Comparison of ENCODE assay signal across 11 mouse cellular contexts in genomic region chr11:43575061-43575375, GRCm38 (mm10). TPM values are rescaled to one million over a fixed set of nuclear protein-coding genes. Genes with fewer than 3 reads are reported as not detected.
DNase-seq lines count a peak whose midpoint lies in the region; ATAC-seq and TF ChIP-seq lines count a peak whose summit lies in the region.
"Had no signal": no experiment of that assay in that cellular context is flagged by ENCODE, and none has a peak within 500 bp of the region (broad histone marks: within the 10 kb centered on the region; RNA-seq: fewer than 3 reads in every experiment).

No protein-coding gene starts in this region.

- no peak for TF ChIP-seq POLR2A in kidney, adult 2 months (IDR thresholded peaks at IDR 0.05; ENCODE audit: low read depth, low read length)

- no peak for TF ChIP-seq CTCF in kidney, adult 2 months (conservative IDR thresholded peaks at IDR 0.05; ENCODE audit: insufficient read depth, insufficient read length, low read depth, low read length)

- H3K4me2 ChIP-seq in kidney, embryonic 16.5 days (replicated peaks; ENCODE audit: low read depth, low read length), result no peak overlapping the region
- H3K4me2 ChIP-seq in embryonic facial prominence, embryonic 13.5 days, result peak overlapping the region; percentile 27
- H3K4me2 ChIP-seq in hindbrain, embryonic 15.5 days, result peak overlapping the region; percentile 31; the same call in 1 of the 2 replicates
- H3K4me2 ChIP-seq in midbrain, embryonic 14.5 days (ENCODE audit: low read length), result peak overlapping the region; percentile 28; the same call in 1 of the 2 replicates

- H3K4me1 ChIP-seq in kidney, embryonic 16.5 days (ENCODE audit: insufficient read depth, low read length), result peaks cover 33% of the 10 kb centered on the region
- H3K4me1 ChIP-seq in kidney, adult 2 months (ENCODE audit: control insufficient read depth, insufficient read depth, low read length), result no peaks in the 10 kb centered on the region
- peaks cover 17% of the 10 kb centered on the region for H3K4me1 ChIP-seq in embryonic facial prominence, embryonic 13.5 days
- H3K4me1 ChIP-seq in hindbrain, embryonic 15.5 days (replicated peaks), result peaks cover 16% of the 10 kb centered on the region
- H3K4me1 ChIP-seq in midbrain, embryonic 14.5 days (ENCODE audit: control insufficient read depth, insufficient read depth, low read length), result peaks cover 20% of the 10 kb centered on the region

- no peak for DNase-seq in kidney, adult 2 months
- no peak for DNase-seq in midbrain, embryonic 14.5 days
- DNase-seq in urinary bladder, postnatal 25 days (ENCODE audit: low spot score), result no peak
- DNase-seq in frontal cortex, postnatal 14 days (ENCODE audit: low spot score in 2 of 2), result no peak
- no peak for DNase-seq in ovary, postnatal 14 days (ENCODE audit: low spot score)
- DNase-seq: adrenal gland, adult 8-10 months; cerebellum, postnatal 36 days had no signal

- 25% methylated on average over 3 of the region's 3 CpGs for WGBS in kidney, embryonic 16.5 days
- 42% methylated on average over 3 of the region's 3 CpGs for WGBS in kidney, adult 2 months
- 11% methylated on average over 3 of the region's 3 CpGs for WGBS in embryonic facial prominence, embryonic 13.5 days
- WGBS in hindbrain, embryonic 15.5 days, result 19% methylated on average over 3 of the region's 3 CpGs
- 2% methylated on average over 3 of the region's 3 CpGs for WGBS in midbrain, embryonic 14.5 days

- no peak overlapping the region for H3K4me3 ChIP-seq in kidney, embryonic 16.5 days (ENCODE audit: low read length)
- no peak overlapping the region for H3K4me3 ChIP-seq in kidney, adult 2 months (ENCODE audit: insufficient read depth, low read depth, low read length)
- no peak overlapping the region for H3K4me3 ChIP-seq in embryonic facial prominence, embryonic 13.5 days
- H3K4me3 ChIP-seq in hindbrain, embryonic 15.5 days, result no peak overlapping the region
- H3K4me3 ChIP-seq in midbrain, embryonic 14.5 days (replicated peaks; ENCODE audit: low read depth, low read length), result no peak overlapping the region

- no peaks in the 10 kb centered on the region for H3K9me3 ChIP-seq in kidney, embryonic 16.5 days (ENCODE audit: low read length)
- H3K9me3 ChIP-seq in embryonic facial prominence, embryonic 13.5 days, result no peaks in the 10 kb centered on the region
- H3K9me3 ChIP-seq in hindbrain, embryonic 15.5 days, result no peaks in the 10 kb centered on the region
- no peaks in the 10 kb centered on the region for H3K9me3 ChIP-seq in midbrain, embryonic 14.5 days (ENCODE audit: control insufficient read depth, low read length)

- no peak for ATAC-seq in kidney, embryonic 16.5 days (ENCODE audit: low FRiP score, low TSS enrichment)
- ATAC-seq in embryonic facial prominence, embryonic 13.5 days (ENCODE audit: insufficient number of reproducible peaks, insufficient read depth, low FRiP score, low TSS enrichment, low read depth), result no peak
- no peak for ATAC-seq in hindbrain, embryonic 15.5 days (ENCODE audit: low FRiP score, low read depth)
- no peak for ATAC-seq in midbrain, embryonic 14.5 days (ENCODE audit: low FRiP score, low TSS enrichment)

- H3K36me3 ChIP-seq in kidney, embryonic 16.5 days (ENCODE audit: insufficient read depth, low read length), result peaks cover 5% of the 10 kb centered on the region
- no peaks in the 10 kb centered on the region for H3K36me3 ChIP-seq in kidney, adult 2 months (ENCODE audit: control insufficient read depth, insufficient read depth, low read length)
- H3K36me3 ChIP-seq in embryonic facial prominence, embryonic 13.5 days, result peaks cover 13% of the 10 kb centered on the region
- no peaks in the 10 kb centered on the region for H3K36me3 ChIP-seq in hindbrain, embryonic 15.5 days
- peaks cover 5% of the 10 kb centered on the region; the same call in 1 of the 2 replicates for H3K36me3 ChIP-seq in midbrain, embryonic 14.5 days (ENCODE audit: control insufficient read depth, insufficient read depth, low read length)

- H3K27me3 ChIP-seq in kidney, embryonic 16.5 days (ENCODE audit: insufficient read depth, low read length), result no peaks in the 10 kb centered on the region
- no peaks in the 10 kb centered on the region for H3K27me3 ChIP-seq in kidney, adult 2 months (replicated peaks; ENCODE audit: control insufficient read depth, insufficient read depth, low read length)
- no peaks in the 10 kb centered on the region for H3K27me3 ChIP-seq in embryonic facial prominence, embryonic 13.5 days
- no peaks in the 10 kb centered on the region for H3K27me3 ChIP-seq in hindbrain, embryonic 15.5 days
- no peaks in the 10 kb centered on the region for H3K27me3 ChIP-seq in midbrain, embryonic 14.5 days (ENCODE audit: control insufficient read depth, insufficient read depth, low read length)

- H3K9ac ChIP-seq in kidney, embryonic 16.5 days (replicated peaks; ENCODE audit: low read length), result no peak overlapping the region
- peak overlapping the region; percentile 44; the same call in 1 of the 2 replicates for H3K9ac ChIP-seq in embryonic facial prominence, embryonic 13.5 days
- H3K9ac ChIP-seq in hindbrain, embryonic 15.5 days, result 0 out of 2 replicates have a peak overlapping the region, but pooled peaks have one; percentile 25
- peak overlapping the region; percentile 40; the same call in 1 of the 2 replicates for H3K9ac ChIP-seq in midbrain, embryonic 14.5 days (replicated peaks; ENCODE audit: low read length)

- H3K27ac ChIP-seq in kidney, embryonic 16.5 days (ENCODE audit: low read length), result peak overlapping the region; percentile 67; the same call in 1 of the 2 replicates
- no peak overlapping the region for H3K27ac ChIP-seq in kidney, adult 2 months (ENCODE audit: insufficient read depth, low read depth, low read length)
- peak overlapping the region; percentile 76 for H3K27ac ChIP-seq in embryonic facial prominence, embryonic 13.5 days
- H3K27ac ChIP-seq in hindbrain, embryonic 15.5 days (replicated peaks), result peak overlapping the region; percentile 68
- H3K27ac ChIP-seq in midbrain, embryonic 14.5 days (replicated peaks; ENCODE audit: low read depth, low read length), result peak overlapping the region; percentile 93

RNA-seq across cellular contexts. Expression of gene 4933415A04Rik, which starts 11.8 kb away (rescaled TPM):
- 6.8 and 7.4 TPM in 2 replicates for polyA plus RNA-seq in kidney, embryonic 16.5 days (2015; fragmentation: Nextera tagmentation; extraction: Ambion mirVana)
- 0.24 and 0.30 TPM in 2 replicates for polyA plus RNA-seq in kidney, adult 2 months (2012; rRNA removed)
- 3.5 and 4.2 TPM in 2 replicates for polyA plus RNA-seq in embryonic facial prominence, embryonic 13.5 days (2015; fragmentation: Nextera tagmentation; extraction: Ambion mirVana)
- 3.4 and 3.8 TPM in 2 replicates for polyA plus RNA-seq in hindbrain, embryonic 15.5 days (2015; fragmentation: Nextera tagmentation; extraction: Ambion mirVana)
- 3.2 and 3.9 TPM in 2 replicates for polyA plus RNA-seq in midbrain, embryonic 14.5 days (2014; fragmentation: Nextera tagmentation; extraction: Ambion mirVana)

RNA-seq across cellular contexts. Expression of gene Fabp6, which starts 26.3 kb away (rescaled TPM):
- 0.42 TPM in 1 of 2 replicates, not detected in the other for polyA plus RNA-seq in kidney, embryonic 16.5 days (2015; fragmentation: Nextera tagmentation; extraction: Ambion mirVana)
- polyA plus RNA-seq in kidney, adult 2 months (2012; rRNA removed), result not detected in 2 replicates
- 26.5 TPM in 1 of 2 replicates, not detected in the other for polyA plus RNA-seq in embryonic facial prominence, embryonic 13.5 days (2015; fragmentation: Nextera tagmentation; extraction: Ambion mirVana)
- not detected in 2 replicates for polyA plus RNA-seq in hindbrain, embryonic 15.5 days (2015; fragmentation: Nextera tagmentation; extraction: Ambion mirVana)
- not detected in 2 replicates for polyA plus RNA-seq in midbrain, embryonic 14.5 days (2014; fragmentation: Nextera tagmentation; extraction: Ambion mirVana)
- polyA plus RNA-seq: gonadal fat pad, adult 2 months had no signal

RNA-seq across cellular contexts. Expression of gene Ccnjl, which starts 46.4 kb away (rescaled TPM):
- 26.4 and 29.9 TPM in 2 replicates for polyA plus RNA-seq in kidney, embryonic 16.5 days (2015; fragmentation: Nextera tagmentation; extraction: Ambion mirVana)
- 1.0 and 1.1 TPM in 2 replicates for polyA plus RNA-seq in kidney, adult 2 months (2012; rRNA removed)
- 13.7 and 14.2 TPM in 2 replicates for polyA plus RNA-seq in embryonic facial prominence, embryonic 13.5 days (2015; fragmentation: Nextera tagmentation; extraction: Ambion mirVana)
- polyA plus RNA-seq in hindbrain, embryonic 15.5 days (2015; fragmentation: Nextera tagmentation; extraction: Ambion mirVana), result 12.3 and 13.2 TPM in 2 replicates
- 11.7 and 16.2 TPM in 2 replicates for polyA plus RNA-seq in midbrain, embryonic 14.5 days (2014; fragmentation: Nextera tagmentation; extraction: Ambion mirVana)
